9 mouse cellular contexts compared by ENCODE assay signal in the genomic region with DNA sequence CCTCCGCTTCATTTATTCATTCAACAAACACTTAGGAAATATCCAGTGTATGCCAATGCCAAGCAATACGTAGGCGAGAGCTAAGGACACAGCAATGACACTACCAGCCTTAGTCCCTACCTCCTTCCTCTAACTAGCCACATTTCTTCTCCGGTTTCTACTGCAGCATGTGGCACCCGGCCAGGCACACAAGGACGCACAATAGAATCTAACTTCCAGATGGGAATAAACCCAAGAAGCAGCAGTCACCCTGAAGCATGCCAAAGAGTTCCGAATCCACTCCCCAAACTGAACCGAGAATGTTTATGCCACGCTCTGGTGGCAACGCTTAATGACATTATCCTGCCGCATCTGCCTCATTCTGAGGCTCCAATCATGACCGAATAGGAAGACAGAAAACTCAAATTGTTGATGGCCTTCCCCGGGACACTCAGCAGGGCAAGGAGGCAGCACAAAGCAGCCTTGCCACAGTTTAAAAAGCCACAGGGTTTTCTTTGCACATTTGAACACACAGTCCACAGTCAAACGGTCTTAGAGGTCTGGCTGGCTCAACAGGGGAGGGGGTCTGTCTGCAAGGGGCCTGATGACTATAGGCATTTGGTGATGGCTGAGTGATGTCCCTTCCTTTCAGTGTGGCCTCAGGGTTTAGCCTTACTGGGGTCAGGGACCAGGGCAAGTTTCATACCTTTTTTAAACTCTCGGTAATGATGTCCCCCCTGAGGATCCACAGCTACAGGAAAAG. TPM values are rescaled to one million over a fixed set of nuclear protein-coding genes. Genes with fewer than 3 reads are reported as not detected.
DNase-seq lines count a peak whose midpoint lies in the region; ATAC-seq lines count a peak whose summit lies in the region.
"Had no signal": no experiment of that assay in that cellular context is flagged by ENCODE, and none has a peak within 500 bp of the region (broad histone marks: within the 10 kb centered on the region; RNA-seq: fewer than 3 reads in every experiment).

No protein-coding gene starts in this region.

- DNase-seq in cerebellum, postnatal 10 days: peak; percentile 71 to 82
- no peak for DNase-seq in cerebellum, postnatal 36 days
- DNase-seq in ovary, postnatal 36 days (ENCODE audit: low spot score): peak; percentile 69
- no peak for DNase-seq in ovary, postnatal 14 days (ENCODE audit: low spot score)
- DNase-seq in left cerebral cortex, postnatal 14 days (ENCODE audit: low spot score in 2 of 2): peak; percentile 45 to 52
- peak; percentile 57 for DNase-seq in right cerebral cortex, postnatal 4 days
- DNase-seq in urinary bladder, postnatal 36 days (ENCODE audit: low spot score in 2 of 2): no peak
- DNase-seq: heart, postnatal 10 days had no signal

- ATAC-seq in erythroblast, adult 5-6 weeks (replicated peaks; ENCODE audit: low FRiP score, poor library complexity, severe bottlenecking): no peak

- intact Hi-C loops in left cerebral cortex, postnatal 14 days (cut with DNase I): no loop called here

RNA-seq across cellular contexts. Expression of a gene that starts 7.0 kb away (rescaled TPM):
- 1 to 10 TPM; 6.7 to 6.9 TPM for total RNA-seq in left cerebral cortex, postnatal 14 days (2021)
- total RNA-seq in erythroblast, adult 5-6 weeks (2015; ENCODE audit: low replicate concordance): 4.4 TPM in 1 of 2 replicates, not detected in the other
- not detected in 2 replicates for total RNA-seq in erythroblast, adult 5-6 weeks (2017; ENCODE audit: low replicate concordance)

Comparison
In these comparisons a context has a peak if more than half of its experiments do, and no peak if none do; other contexts are left out.
1. DNase-seq: peak in cerebellum, postnatal 10 days (2 of 2), ovary, postnatal 36 days (single experiment), left cerebral cortex, postnatal 14 days (2 of 2) and right cerebral cortex, postnatal 4 days (single experiment); none in cerebellum, postnatal 36 days (0 of 2), ovary, postnatal 14 days (single experiment) and urinary bladder, postnatal 36 days (0 of 2).